Mouse (Mus musculus) forebrain, embryonic 12.5 days (tissue): ENCODE results near the gene Krt77. TPM values are rescaled to one million over a fixed set of nuclear protein-coding genes. Genes with fewer than 3 reads are reported as not detected.

Source experiments
- ATAC-seq: fragments of 200-750 bp; cut with Nextera tagmentation; 2 replicates; pipeline ENCODE4 v1.8.0; 2017; ENCODE audit warnings: moderate TSS enrichment; ENCODE audit not compliant: low FRiP score
- H3K27ac ChIP-seq: fragments of 300-500 bp; sonication (generic); 2 replicates; pipeline ENCODE4 v1.5.1; 2016; ENCODE audit warnings: mild to moderate bottlenecking
- H3K27me3 ChIP-seq: fragments of 300-500 bp; sonication (generic); 2 replicates; pipeline ENCODE4 v1.6.1; 2016; ENCODE audit warnings: mild to moderate bottlenecking
- H3K36me3 ChIP-seq: fragments of 300-500 bp; sonication (generic); replicated peaks from 2 replicates; pipeline ENCODE4 v1.6.1; 2016; ENCODE audit warnings: mild to moderate bottlenecking
- H3K4me1 ChIP-seq: fragments of 300-500 bp; sonication (generic); 2 replicates; pipeline ENCODE4 v1.6.1; 2016
- H3K4me2 ChIP-seq: fragments of 300-500 bp; sonication (generic); 2 replicates; pipeline ENCODE4 v1.6.1; 2016; ENCODE audit warnings: mild to moderate bottlenecking, moderate library complexity
- H3K4me3 ChIP-seq: fragments of 300-500 bp; sonication (generic); replicated peaks from 2 replicates; pipeline ENCODE4 v1.5.1; 2016; ENCODE audit warnings: mild to moderate bottlenecking
- H3K9ac ChIP-seq: fragments of 300-500 bp; sonication (generic); 2 replicates; pipeline ENCODE4 v1.6.1; 2016; ENCODE audit warnings: mild to moderate bottlenecking
- H3K9me3 ChIP-seq: fragments of 300-500 bp; sonication (generic); 2 replicates; pipeline ENCODE4 v1.6.1; 2016
- WGBS: fragments of 180-500 bp; shearing (Covaris S2); methylation state at CpG from one replicate; pipeline ENCODE4 v1.1.7; 2016; 5-methylcytosine and 5-hydroxymethylcytosine counted together
- microRNA-seq: library from miRNA; unstranded; fragments of <30 nt; microRNA quantifications from one replicate; pipeline ENCODE4, GENCODE M21; 2017
- polyA plus RNA-seq: library from polyadenylated mRNA; unstranded; fragments of >200 nt; fragmentation: Nextera tagmentation; extraction: Ambion mirVana; gene quantifications from 2 replicates; pipeline ENCODE4 v1.2.1, GENCODE M21; 2016

The Krt77 gene
- polyA plus RNA-seq, 1 experiment from 2014 or later, result not detected

GRCm38 (mm10) chr15:101821786-101822185, 47.7 kb downstream of the Krt77 start:
- no peak for ATAC-seq
- H3K4me2 ChIP-seq, result no peak overlapping the region
- H3K4me3 ChIP-seq, result no peak overlapping the region
- no peaks in the 10 kb centered on the region for H3K4me1 ChIP-seq
- H3K9me3 ChIP-seq, result no peaks in the 10 kb centered on the region
- no peak overlapping the region for H3K27ac ChIP-seq
- H3K36me3 ChIP-seq, result no peaks in the 10 kb centered on the region
- H3K27me3 ChIP-seq, result no peaks in the 10 kb centered on the region; the same call in 1 of the 2 replicates
- no peak overlapping the region for H3K9ac ChIP-seq
- 26% methylated on average over 3 of the region's 3 CpGs for WGBS

GRCm38 (mm10) chr15:101817875-101818274, 51.6 kb downstream of the Krt77 start, which contains the start of gene Krt2:
TSS of gene Krt2 (minus strand) at chr15:101818169.
- H3K9ac ChIP-seq, result no peak within 1 kb of the TSS
- no peak within 1 kb of the TSS for H3K4me2 ChIP-seq
- no peak within 1 kb of the TSS for H3K4me3 ChIP-seq
- no peak within 1 kb of the TSS for H3K27ac ChIP-seq
- no peaks in the 10 kb centered on the region; the same call in 1 of the 2 replicates for H3K27me3 ChIP-seq
- ATAC-seq, result no peak
- H3K9me3 ChIP-seq, result no peaks in the 10 kb centered on the region
- WGBS, result 85% methylated on average over 16 of the region's 16 CpGs
- no peaks in the 10 kb centered on the region for H3K36me3 ChIP-seq
- H3K4me1 ChIP-seq, result no peaks in the 10 kb centered on the region

Small RNA genes lying within 50 kb of the gene (microRNA-seq; reads per million reads assigned to microRNA genes)
- gene Gm44356, result not detected

Other genes starting within 250 kb of the Krt77 start
- not detected in 2 replicates for gene Gm5414, start 241.5 kb downstream of the Krt77 start, polyA plus RNA-seq
- gene Gm5478, start 222.3 kb downstream of the Krt77 start, polyA plus RNA-seq, result not detected in 2 replicates
- gene Krt6b, start 189.4 kb downstream of the Krt77 start, polyA plus RNA-seq, result not detected in 2 replicates
- gene Krt6a, start 175.4 kb downstream of the Krt77 start, polyA plus RNA-seq, result not detected in 2 replicates
- 3.7 and 6.3 TPM in 2 replicates for gene Krt5, start 156.8 kb downstream of the Krt77 start, polyA plus RNA-seq
- gene Krt71, start 126.6 kb downstream of the Krt77 start, polyA plus RNA-seq, result not detected in 2 replicates
- gene Krt72, start 83.2 kb downstream of the Krt77 start, polyA plus RNA-seq, result not detected in 2 replicates
- 0.19 and 0.41 TPM in 2 replicates for gene Krt73, start 67.4 kb downstream of the Krt77 start, polyA plus RNA-seq
- not detected in 2 replicates for gene Krt2, start 51.5 kb downstream of the Krt77 start, polyA plus RNA-seq
- 4.0 and 4.5 TPM in 2 replicates for gene Krt1, start 18.9 kb downstream of the Krt77 start, polyA plus RNA-seq
- gene Krt76, start 23.2 kb upstream of the Krt77 start, polyA plus RNA-seq, result not detected in 2 replicates
- not detected in 2 replicates for gene Krt4, start 55.0 kb upstream of the Krt77 start, polyA plus RNA-seq
- 0.08 and 0.15 TPM in 2 replicates for gene Krt79, start 70.6 kb upstream of the Krt77 start, polyA plus RNA-seq
- not detected in 2 replicates for gene Krt78, start 84.6 kb upstream of the Krt77 start, polyA plus RNA-seq
- 10.0 and 13.4 TPM in 2 replicates for gene Krt8, start 134.8 kb upstream of the Krt77 start, polyA plus RNA-seq
- 9.4 and 13.6 TPM in 2 replicates for gene Krt18, start 158.5 kb upstream of the Krt77 start, polyA plus RNA-seq
- gene Eif4b, start 204.1 kb upstream of the Krt77 start, polyA plus RNA-seq, result 109 TPM in 2 replicates
- 7.9 and 8.2 TPM in 2 replicates for gene Tns2, start 230.7 kb upstream of the Krt77 start, polyA plus RNA-seq